ENCODE assay signal across 20 mouse cellular contexts in the genomic region with DNA sequence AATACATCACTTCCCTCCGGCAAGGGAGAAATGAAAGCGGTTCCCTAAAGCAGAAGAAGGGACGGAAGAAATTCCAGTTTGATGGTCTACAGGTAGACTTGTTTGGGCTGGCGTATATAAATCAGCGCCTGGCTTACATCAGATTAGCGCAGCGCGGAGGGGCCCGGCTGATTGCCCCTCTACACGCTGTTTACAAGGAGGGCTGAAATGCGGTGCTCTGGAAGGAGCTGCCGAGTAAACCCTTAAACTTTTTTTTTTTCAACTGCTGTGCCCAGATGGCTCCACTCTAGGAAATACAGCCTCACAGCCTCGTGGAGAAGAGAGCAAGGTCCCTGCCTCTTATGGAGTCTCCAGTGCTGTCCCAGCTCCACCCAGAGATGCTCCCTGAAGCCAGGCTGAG.
DNase-seq lines count a peak whose midpoint lies in the region; ATAC-seq lines count a peak whose summit lies in the region.
"Had no signal": no experiment of that assay in that cellular context is flagged by ENCODE, and none has a peak within 500 bp of the region (broad histone marks: within the 10 kb centered on the region; RNA-seq: fewer than 3 reads in every experiment).

No protein-coding gene starts in this region.

- H3K4me3 ChIP-seq in heart, embryonic 10.5 days: 0 out of 2 replicates have a peak overlapping the region, but pooled peaks have one; percentile 7
- peak overlapping the region; percentile 24 for H3K4me3 ChIP-seq in lung, embryonic 16.5 days (ENCODE audit: low read length)
- peak overlapping the region; percentile 21; the same call in 1 of the 2 replicates for H3K4me3 ChIP-seq in limb, embryonic 10.5 days
- no peak overlapping the region for H3K4me3 ChIP-seq in stomach, embryonic 16.5 days (replicated peaks; ENCODE audit: low read length)
- H3K4me3 ChIP-seq: erythroblast, embryonic 14.5 days; forebrain, embryonic 15.5 days; gastrocnemius, adult 2 months; kidney, embryonic 15.5 days; midbrain, embryonic 13.5 days; myocyte; neural tube, embryonic 15.5 days had no signal

- H3K9me3 ChIP-seq in heart, embryonic 10.5 days: no peaks in the 10 kb centered on the region
- no peaks in the 10 kb centered on the region for H3K9me3 ChIP-seq in lung, embryonic 16.5 days (ENCODE audit: control insufficient read depth, low read length)
- H3K9me3 ChIP-seq in limb, embryonic 10.5 days (replicated peaks): no peaks in the 10 kb centered on the region
- H3K9me3 ChIP-seq in stomach, embryonic 16.5 days (replicated peaks; ENCODE audit: control insufficient read depth, low read length): no peaks in the 10 kb centered on the region
- H3K9me3 ChIP-seq: forebrain, embryonic 15.5 days; kidney, embryonic 15.5 days; midbrain, embryonic 13.5 days; neural tube, embryonic 15.5 days had no signal

- no peak overlapping the region; the same call in 1 of the 2 replicates for H3K9ac ChIP-seq in lung, embryonic 16.5 days (ENCODE audit: low read length)
- peak overlapping the region; percentile 33; the same call in 1 of the 2 replicates for H3K9ac ChIP-seq in stomach, embryonic 16.5 days (ENCODE audit: low read length)
- H3K9ac ChIP-seq: forebrain, embryonic 15.5 days; kidney, embryonic 15.5 days; liver, embryonic 14.5 days; midbrain, embryonic 13.5 days; neural tube, embryonic 15.5 days had no signal

- peak overlapping the region; percentile 46 for H3K4me2 ChIP-seq in lung, embryonic 16.5 days (ENCODE audit: low read depth, low read length)
- peak overlapping the region; percentile 30 for H3K4me2 ChIP-seq in stomach, embryonic 16.5 days (ENCODE audit: low read depth, low read length)
- H3K4me2 ChIP-seq: forebrain, embryonic 15.5 days; kidney, embryonic 15.5 days; midbrain, embryonic 13.5 days; neural tube, embryonic 15.5 days had no signal

- peaks cover 89% of the 10 kb centered on the region for H3K27me3 ChIP-seq in heart, embryonic 10.5 days (ENCODE audit: insufficient read depth, poor library complexity, severe bottlenecking)
- H3K27me3 ChIP-seq in lung, embryonic 16.5 days (ENCODE audit: control insufficient read depth, insufficient read depth, low read depth, low read length): peaks cover 2% of the 10 kb centered on the region; the same call in 1 of the 2 replicates
- H3K27me3 ChIP-seq in limb, embryonic 10.5 days (ENCODE audit: low read depth, poor library complexity, severe bottlenecking): peaks cover 96% of the 10 kb centered on the region
- no peaks in the 10 kb centered on the region for H3K27me3 ChIP-seq in stomach, embryonic 16.5 days (ENCODE audit: control insufficient read depth, insufficient read depth, low read length)
- H3K27me3 ChIP-seq: forebrain, embryonic 15.5 days; midbrain, embryonic 13.5 days had no signal

- ATAC-seq in lung, embryonic 16.5 days (ENCODE audit: low read depth): no peak
- ATAC-seq in stomach, embryonic 16.5 days (ENCODE audit: insufficient read depth, low FRiP score): no peak
- ATAC-seq: forebrain, embryonic 15.5 days; hindbrain, embryonic 16.5 days; midbrain, embryonic 13.5 days had no signal

- 35% methylated on average over 13 of the region's 13 CpGs for WGBS in heart, embryonic 10.5 days
- WGBS in lung, embryonic 16.5 days: 22% methylated on average over 13 of the region's 13 CpGs
- 20% methylated on average over 13 of the region's 13 CpGs for WGBS in limb, embryonic 10.5 days
- WGBS in stomach, embryonic 16.5 days: 16% methylated on average over 13 of the region's 13 CpGs

- peak overlapping the region; percentile 18; the same call in 1 of the 2 replicates for H3K27ac ChIP-seq in heart, embryonic 10.5 days
- peak overlapping the region; percentile 12; the same call in 1 of the 2 replicates for H3K27ac ChIP-seq in lung, embryonic 16.5 days (ENCODE audit: low read length)
- H3K27ac ChIP-seq in limb, embryonic 10.5 days: no peak overlapping the region
- H3K27ac ChIP-seq in stomach, embryonic 16.5 days (ENCODE audit: low read length): peak overlapping the region; percentile 48; the same call in 1 of the 2 replicates
- H3K27ac ChIP-seq: forebrain, embryonic 15.5 days; gastrocnemius, adult 2 months; kidney, embryonic 15.5 days; liver, embryonic 14.5 days; midbrain, embryonic 13.5 days; neural tube, embryonic 15.5 days had no signal

- DNase-seq in heart, embryonic 10.5 days (ENCODE audit: low spot score): no peak
- no peak for DNase-seq in heart, adult 18-20 months
- no peak for DNase-seq in lung, postnatal 36 days
- no peak for DNase-seq in limb, embryonic 10.5 days (ENCODE audit: low spot score)
- DNase-seq in layer of hippocampus, adult 11-12 months (ENCODE audit: low spot score): no peak
- no peak for DNase-seq in urinary bladder, postnatal 10 days (ENCODE audit: low spot score)
- DNase-seq: cerebellum, adult 9-11 months; gastrocnemius, adult 2 months; right cerebral cortex, postnatal 4 days; thymus, adult 18-20 months had no signal

- peaks cover 49% of the 10 kb centered on the region for H3K4me1 ChIP-seq in heart, embryonic 10.5 days
- H3K4me1 ChIP-seq in lung, embryonic 16.5 days (replicated peaks; ENCODE audit: control insufficient read depth, insufficient read depth, low read length): 0 out of 2 replicates have a peak, but pooled peaks cover 3% of the 10 kb centered on the region
- peaks cover 10% of the 10 kb centered on the region for H3K4me1 ChIP-seq in limb, embryonic 10.5 days
- H3K4me1 ChIP-seq in stomach, embryonic 16.5 days (ENCODE audit: control insufficient read depth, insufficient read depth, low read length): peaks cover 17% of the 10 kb centered on the region
- H3K4me1 ChIP-seq: forebrain, embryonic 15.5 days; midbrain, embryonic 13.5 days had no signal

- no peaks in the 10 kb centered on the region for H3K36me3 ChIP-seq in heart, embryonic 10.5 days
- H3K36me3 ChIP-seq in lung, embryonic 16.5 days (ENCODE audit: control insufficient read depth, insufficient read depth, low read length): no peaks in the 10 kb centered on the region
- no peaks in the 10 kb centered on the region for H3K36me3 ChIP-seq in limb, embryonic 10.5 days
- H3K36me3 ChIP-seq in stomach, embryonic 16.5 days (ENCODE audit: control insufficient read depth, insufficient read depth, low read length): no peaks in the 10 kb centered on the region
- H3K36me3 ChIP-seq: forebrain, embryonic 15.5 days; kidney, embryonic 15.5 days; midbrain, embryonic 13.5 days; neural tube, embryonic 15.5 days had no signal
